Mouse (Mus musculus): Measurements from ENCODE around the gene Ly6c1. TPM values are rescaled to one million over a fixed set of nuclear protein-coding genes. Genes with fewer than 3 reads are reported as not detected.
"Not testable (repeated sequence)": the region's sequence is repeated elsewhere in the genome, so short reads cannot be mapped to it uniquely, and the experiment has no call there.

Ly6c1 gene
- 0.43 and 1.7 TPM in 2 replicates for polyA plus RNA-seq (2015; fragmentation: Nextera tagmentation; extraction: Ambion mirVana)

DNA sequence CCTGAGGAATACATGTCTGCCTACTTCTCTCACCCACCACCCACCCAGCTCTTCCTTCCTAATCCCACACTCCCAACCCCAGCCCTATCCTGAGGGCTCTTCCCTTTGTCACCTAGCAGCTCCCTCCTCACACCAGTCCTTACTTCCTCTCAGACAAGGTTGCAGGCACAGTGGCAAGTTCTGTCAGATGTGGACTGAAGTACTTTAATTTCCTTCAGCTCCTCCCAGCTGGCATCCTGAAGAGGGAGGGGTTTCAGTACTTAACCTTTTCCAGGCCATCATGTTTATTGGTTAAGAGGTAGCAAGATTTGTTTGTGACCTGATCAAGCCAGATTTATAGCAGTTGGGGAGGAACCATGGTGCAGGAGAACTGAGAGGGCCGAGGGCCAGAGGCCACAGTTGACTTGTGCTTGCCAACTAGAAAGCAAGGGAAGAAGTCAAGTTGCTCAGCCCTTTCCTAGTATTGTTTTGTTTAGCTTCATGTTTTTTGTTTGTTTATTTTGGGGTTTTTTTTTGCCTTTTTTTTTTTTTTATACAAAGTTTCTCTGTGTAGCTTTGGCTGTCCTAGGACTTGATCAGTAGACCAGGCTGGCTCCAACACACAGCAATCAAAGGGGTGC is at the start of gene Ly6c1:
Gene Ly6c1 (minus strand): TSS at position 189 of the 620 bp plus-strand sequence.
- H3K4me1 ChIP-seq; H3K27me3 ChIP-seq (replicated peaks); H3K36me3 ChIP-seq; H3K9me3 ChIP-seq; H3K4me3 ChIP-seq; ATAC-seq (ENCODE audit: extremely low read depth, insufficient number of reproducible peaks, low FRiP score, low TSS enrichment); H3K9ac ChIP-seq; H3K4me2 ChIP-seq; H3K27ac ChIP-seq (replicated peaks): not testable (repeated sequence)
- 60% methylated on average over 1 of the region's 1 CpGs for WGBS

- not testable (repeated sequence) for H3K27ac ChIP-seq (replicated peaks); H3K9ac ChIP-seq; H3K4me1 ChIP-seq; H3K36me3 ChIP-seq; ATAC-seq (ENCODE audit: extremely low read depth, insufficient number of reproducible peaks, low FRiP score, low TSS enrichment); H3K9me3 ChIP-seq; H3K4me2 ChIP-seq; H3K27me3 ChIP-seq (replicated peaks); H3K4me3 ChIP-seq
- WGBS: 7% methylated on average over 2 of the region's 2 CpGs
Observed at GRCm38 (mm10) chr15:75088041-75088440, 39.4 kb upstream of the Ly6c1 start.

GRCm38 (mm10) chr15:75069965-75070364 is 21.3 kb upstream of the Ly6c1 start:
- ATAC-seq (ENCODE audit: extremely low read depth, insufficient number of reproducible peaks, low FRiP score, low TSS enrichment): no peak
- 83% methylated on average over 4 of the region's 4 CpGs for whole genome bisulfite sequencing
- Histone ChIP-seq H3K27ac (replicated peaks) (no peak overlapping the region), H3K4me1 (no peaks in the 10 kb centered on the region), H3K4me3 (no peak overlapping the region), H3K36me3 (no peaks in the 10 kb centered on the region), H3K9ac (no peak overlapping the region), H3K27me3 (replicated peaks) (no peaks in the 10 kb centered on the region), H3K9me3 (no peaks in the 10 kb centered on the region), H3K4me2 (no peak overlapping the region)

- not testable (repeated sequence) for H3K9ac ChIP-seq; H3K4me3 ChIP-seq; H3K4me2 ChIP-seq; H3K36me3 ChIP-seq; ATAC-seq (ENCODE audit: extremely low read depth, insufficient number of reproducible peaks, low FRiP score, low TSS enrichment); H3K27ac ChIP-seq (replicated peaks); H3K9me3 ChIP-seq; H3K4me1 ChIP-seq; H3K27me3 ChIP-seq (replicated peaks)
- 30% methylated on average over 6 of the region's 6 CpGs for WGBS
Observed at GRCm38 (mm10) chr15:75062030-75062574, 13.5 kb upstream of the Ly6c1 start.

- Histone ChIP-seq H3K4me2 (no peak overlapping the region), H3K4me3 (no peak overlapping the region), H3K4me1 (no peaks in the 10 kb centered on the region), H3K9me3 (no peaks in the 10 kb centered on the region), H3K27ac (replicated peaks) (no peak overlapping the region), H3K36me3 (no peaks in the 10 kb centered on the region), H3K27me3 (replicated peaks) (no peaks in the 10 kb centered on the region), H3K9ac (no peak overlapping the region)
- no peak for ATAC-seq (ENCODE audit: extremely low read depth, insufficient number of reproducible peaks, low FRiP score, low TSS enrichment)
Observed at GRCm38 (mm10) chr15:75060505-75060904, 11.9 kb upstream of the Ly6c1 start.

- WGBS: 62% methylated on average over 2 of the region's 2 CpGs
- H3K27me3 ChIP-seq (replicated peaks): no peaks in the 10 kb centered on the region
- ATAC-seq (ENCODE audit: extremely low read depth, insufficient number of reproducible peaks, low FRiP score, low TSS enrichment): no peak
- no peak overlapping the region for H3K9ac ChIP-seq
- H3K36me3 ChIP-seq: no peaks in the 10 kb centered on the region
- H3K9me3 ChIP-seq: no peaks in the 10 kb centered on the region
- no peaks in the 10 kb centered on the region for H3K4me1 ChIP-seq
- no peak overlapping the region for H3K4me2 ChIP-seq
- H3K4me3 ChIP-seq: no peak overlapping the region
- H3K27ac ChIP-seq (replicated peaks): no peak overlapping the region
Observed at GRCm38 (mm10) chr15:75055985-75056384, 7.4 kb upstream of the Ly6c1 start.

DNA sequence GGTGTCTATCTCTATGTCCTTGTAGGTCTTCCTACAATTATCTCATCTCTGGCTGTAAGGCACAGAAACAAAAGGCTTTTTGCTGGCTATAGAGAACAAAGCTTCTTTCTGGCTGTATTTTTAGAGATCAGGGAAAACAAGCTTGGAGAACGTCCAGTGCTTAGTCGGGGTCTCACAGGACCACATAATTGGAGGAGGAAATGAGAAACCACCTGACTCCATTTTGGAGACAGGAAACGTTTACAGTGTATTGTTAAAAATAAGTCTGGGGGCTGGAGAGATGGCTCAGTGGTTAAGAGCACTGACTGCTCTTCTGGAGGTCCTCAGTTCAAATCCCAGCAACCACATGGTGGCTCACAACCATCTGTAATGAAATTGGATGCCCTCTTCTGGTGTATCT is 6.8 kb upstream of the Ly6c1 start:
- not testable (repeated sequence) for H3K27ac ChIP-seq (replicated peaks); H3K27me3 ChIP-seq (replicated peaks); H3K9me3 ChIP-seq; H3K4me3 ChIP-seq; H3K36me3 ChIP-seq; H3K9ac ChIP-seq; ATAC-seq (ENCODE audit: extremely low read depth, insufficient number of reproducible peaks, low FRiP score, low TSS enrichment); H3K4me2 ChIP-seq; H3K4me1 ChIP-seq
- WGBS: 37% methylated on average over 3 of the region's 3 CpGs

DNA sequence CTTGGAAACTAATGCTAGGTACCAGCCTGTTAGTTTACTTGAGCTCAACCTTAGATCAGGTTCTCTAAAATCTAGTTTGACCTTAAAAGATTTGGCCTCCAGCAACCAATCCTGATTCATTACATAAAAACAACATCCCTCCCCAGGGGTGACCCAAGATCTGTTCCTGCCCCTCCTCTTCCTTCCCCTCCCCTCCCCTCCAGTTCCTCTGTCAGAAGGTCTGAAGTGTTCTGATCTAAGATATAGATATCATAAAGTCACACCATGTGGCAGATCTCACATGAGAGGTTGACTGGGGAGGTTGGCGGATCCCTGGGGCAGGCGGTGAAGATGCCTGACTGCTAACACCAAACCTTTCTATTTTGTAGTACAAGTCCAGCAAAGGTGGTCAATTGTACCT is 3.8 kb upstream of the Ly6c1 start:
- 76% methylated on average over 2 of the region's 2 CpGs for WGBS
- H3K4me2 ChIP-seq; H3K27ac ChIP-seq (replicated peaks): not testable (repeated sequence)

DNA sequence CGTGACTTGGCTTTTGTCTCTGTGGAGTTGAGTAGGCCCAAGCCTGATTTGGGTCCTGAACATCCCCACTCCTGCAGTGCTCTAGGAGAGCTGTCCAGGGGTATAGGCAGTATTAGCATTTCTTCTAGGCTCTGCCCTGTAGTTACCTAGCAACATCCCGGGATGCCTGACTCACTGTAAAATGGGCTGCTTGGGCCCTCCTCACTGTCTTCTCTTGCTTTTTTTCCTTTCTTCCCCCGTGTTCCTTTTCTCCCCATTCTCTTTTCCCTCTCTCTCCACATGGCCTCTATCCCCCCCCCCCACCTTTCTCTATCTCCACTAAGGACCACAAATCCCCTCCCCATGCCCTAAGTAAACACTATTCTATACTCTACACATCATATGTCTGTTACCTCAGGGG is 2.5 kb upstream of the Ly6c1 start:
- not testable (repeated sequence) for ATAC-seq (ENCODE audit: extremely low read depth, insufficient number of reproducible peaks, low FRiP score, low TSS enrichment); H3K9me3 ChIP-seq; H3K4me3 ChIP-seq; H3K4me2 ChIP-seq; H3K9ac ChIP-seq; H3K27me3 ChIP-seq (replicated peaks); H3K36me3 ChIP-seq; H3K4me1 ChIP-seq; H3K27ac ChIP-seq (replicated peaks)
- 60% methylated on average over 3 of the region's 3 CpGs for WGBS

More for the DNA sequence above, 3.8 kb upstream of the Ly6c1 start:
- H3K4me3 ChIP-seq; H3K9ac ChIP-seq; H3K36me3 ChIP-seq; H3K27me3 ChIP-seq (replicated peaks); H3K9me3 ChIP-seq; ATAC-seq (ENCODE audit: extremely low read depth, insufficient number of reproducible peaks, low FRiP score, low TSS enrichment); H3K4me1 ChIP-seq: not testable (repeated sequence)

GRCm38 (mm10) chr15:75050593-75050992 is 2.0 kb upstream of the Ly6c1 start:
- not testable (repeated sequence) for H3K4me3 ChIP-seq; H3K9ac ChIP-seq; H3K27me3 ChIP-seq (replicated peaks); H3K27ac ChIP-seq (replicated peaks); H3K9me3 ChIP-seq; ATAC-seq (ENCODE audit: extremely low read depth, insufficient number of reproducible peaks, low FRiP score, low TSS enrichment); H3K4me1 ChIP-seq; H3K36me3 ChIP-seq; H3K4me2 ChIP-seq
- 88% methylated on average over 1 of the region's 1 CpGs for WGBS

DNA sequence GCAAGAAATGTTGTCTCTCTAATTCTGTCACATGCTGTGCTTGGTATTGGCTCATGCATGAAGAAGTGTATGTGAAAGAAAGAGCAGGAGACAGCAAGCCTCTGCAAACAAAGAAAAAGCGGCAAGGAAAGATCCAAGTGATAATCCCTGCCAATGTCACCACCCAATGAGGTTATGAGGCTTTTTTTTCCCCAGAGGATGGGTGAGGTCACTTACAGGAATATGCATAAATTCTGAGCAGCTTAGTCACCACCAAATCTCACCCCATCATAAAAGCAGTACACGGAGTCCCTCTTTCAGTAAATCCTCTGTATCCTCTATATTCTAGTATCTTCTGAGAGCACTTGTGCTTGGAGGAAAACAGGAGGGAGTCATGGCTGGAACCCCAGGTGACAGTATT is 1.2 kb upstream of the Ly6c1 start:
- not testable (repeated sequence) for ATAC-seq (ENCODE audit: extremely low read depth, insufficient number of reproducible peaks, low FRiP score, low TSS enrichment); H3K9me3 ChIP-seq
- 59% methylated on average over 2 of the region's 2 CpGs for WGBS

DNA sequence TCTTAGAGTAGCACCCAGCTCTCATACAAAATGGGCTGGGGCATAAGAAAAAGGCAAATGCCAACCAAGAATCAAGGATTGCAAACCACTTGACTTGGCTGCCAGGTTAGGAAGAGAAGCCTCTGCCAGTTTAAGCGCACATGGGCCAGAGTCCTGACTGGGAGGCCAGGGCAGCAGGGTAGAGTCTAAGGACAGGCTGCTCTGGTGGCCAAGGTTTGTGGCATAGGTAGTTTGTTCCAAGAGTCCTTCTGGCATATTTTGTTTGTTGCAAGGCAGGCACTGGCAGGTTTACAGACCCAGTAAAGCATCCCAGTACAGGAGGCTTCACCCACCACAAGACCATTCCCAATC is 685 bp downstream of the Ly6c1 start:
- not testable (repeated sequence) for H3K4me3 ChIP-seq; H3K9ac ChIP-seq; H3K27ac ChIP-seq (replicated peaks); H3K4me2 ChIP-seq; H3K27me3 ChIP-seq (replicated peaks); H3K4me1 ChIP-seq; ATAC-seq (ENCODE audit: extremely low read depth, insufficient number of reproducible peaks, low FRiP score, low TSS enrichment); H3K36me3 ChIP-seq; H3K9me3 ChIP-seq
- WGBS: 87% methylated on average over 1 of the region's 1 CpGs

More for the DNA sequence above, 1.2 kb upstream of the Ly6c1 start:
- H3K27ac ChIP-seq (replicated peaks); H3K9ac ChIP-seq; H3K27me3 ChIP-seq (replicated peaks); H3K4me3 ChIP-seq; H3K4me1 ChIP-seq; H3K4me2 ChIP-seq; H3K36me3 ChIP-seq: not testable (repeated sequence)
